Mouse (Mus musculus): ENCODE measurements at regions not wholly inside any gene's neighbourhood (a gene's known extent, or its start where the extent isn't known, plus 50 kb on each side); places are given as distances from the start of the nearest gene placed in this dataset.
A peak's percentile ranks its signal among the peaks of the same experiment; 100 is the strongest.

- peak; percentile 58 to 75 for DNase-seq (ENCODE audit: low spot score in 2 of 2)
Measured at GRCm38 (mm10) chr14:24939476-24940200, 452.7 kb downstream of the Rps24 start.

GRCm38 (mm10) chr14:24945716-24946115 is 458.8 kb downstream of the Rps24 start:
- DNase-seq (ENCODE audit: low spot score in 2 of 2): no peak

- no peak for DNase-seq (ENCODE audit: low spot score in 2 of 2)
Measured at GRCm38 (mm10) chr14:24947084-24947483, 460.2 kb downstream of the Rps24 start.

GRCm38 (mm10) chr14:24955891-24956410 is 469.0 kb downstream of the Rps24 start:
- DNase-seq (ENCODE audit: low spot score in 2 of 2): no peak

- no peak for DNase-seq (ENCODE audit: low spot score in 2 of 2)
Measured at GRCm38 (mm10) chr14:24956528-24957210, 469.7 kb downstream of the Rps24 start.

GRCm38 (mm10) chr14:24957392-24957791 is 470.5 kb downstream of the Rps24 start:
- no peak for DNase-seq (ENCODE audit: low spot score in 2 of 2)

GRCm38 (mm10) chr14:24958821-24959220 is 471.9 kb downstream of the Rps24 start:
- DNase-seq (ENCODE audit: low spot score in 2 of 2): no peak

- DNase-seq (ENCODE audit: low spot score in 2 of 2): no peak
Measured at GRCm38 (mm10) chr14:24959401-24959800, 472.5 kb downstream of the Rps24 start.

- peak; percentile 15 to 48 for DNase-seq (ENCODE audit: low spot score in 2 of 2)
Measured at GRCm38 (mm10) chr14:24960082-24960482, 473.2 kb downstream of the Rps24 start.

GRCm38 (mm10) chr14:24960875-24961274 is 473.9 kb downstream of the Rps24 start:
- no peak for DNase-seq (ENCODE audit: low spot score in 2 of 2)

GRCm38 (mm10) chr14:24961721-24962120 is 474.8 kb downstream of the Rps24 start:
- no peak for DNase-seq (ENCODE audit: low spot score in 2 of 2)

GRCm38 (mm10) chr14:24969584-24969983 is 482.7 kb downstream of the Rps24 start:
- DNase-seq (ENCODE audit: low spot score in 2 of 2): no peak

- DNase-seq (ENCODE audit: low spot score in 2 of 2): no peak
Measured at GRCm38 (mm10) chr14:24972357-24972756, 485.4 kb downstream of the Rps24 start.

GRCm38 (mm10) chr14:24973039-24973438 is 485.9 kb upstream of the Zmiz1 start:
- no peak for DNase-seq (ENCODE audit: low spot score in 2 of 2)

GRCm38 (mm10) chr14:24973591-24973990 is 485.4 kb upstream of the Zmiz1 start:
- no peak for DNase-seq (ENCODE audit: low spot score in 2 of 2)

- no peak for DNase-seq (ENCODE audit: low spot score in 2 of 2)
Measured at GRCm38 (mm10) chr14:24982489-24982888, 476.5 kb upstream of the Zmiz1 start.

GRCm38 (mm10) chr14:24983279-24983678 is 475.7 kb upstream of the Zmiz1 start:
- no peak for DNase-seq (ENCODE audit: low spot score in 2 of 2)

GRCm38 (mm10) chr14:24985806-24986359 is 473.1 kb upstream of the Zmiz1 start:
- no peak for DNase-seq (ENCODE audit: low spot score in 2 of 2)

- peak in 1 of 2 experiments; percentile 38 for DNase-seq (ENCODE audit: low spot score in 2 of 2)
Measured at GRCm38 (mm10) chr14:24986404-24986803, 472.6 kb upstream of the Zmiz1 start.

- DNase-seq (ENCODE audit: low spot score in 2 of 2): no peak
Measured at GRCm38 (mm10) chr14:24993751-24994658, 465.0 kb upstream of the Zmiz1 start.

GRCm38 (mm10) chr14:24995226-24995625 is 463.8 kb upstream of the Zmiz1 start:
- peak in 1 of 2 experiments; percentile 42 for DNase-seq (ENCODE audit: low spot score in 2 of 2)

Measured in left cerebral cortex, adult 9 months (tissue).